Mouse (Mus musculus): Measurements from ENCODE around the gene Arhgef1.
A peak's percentile ranks its signal among the peaks of the same experiment; 100 is the strongest.

Arhgef1 gene

GRCm38 (mm10) chr7:24947316-24948048, 44.8 kb downstream of the Arhgef1 start:
- DNase-seq = no peak

GRCm38 (mm10) chr7:24948774-24949173, 46.1 kb downstream of the Arhgef1 start:
- DNase-seq = no peak

DNA sequence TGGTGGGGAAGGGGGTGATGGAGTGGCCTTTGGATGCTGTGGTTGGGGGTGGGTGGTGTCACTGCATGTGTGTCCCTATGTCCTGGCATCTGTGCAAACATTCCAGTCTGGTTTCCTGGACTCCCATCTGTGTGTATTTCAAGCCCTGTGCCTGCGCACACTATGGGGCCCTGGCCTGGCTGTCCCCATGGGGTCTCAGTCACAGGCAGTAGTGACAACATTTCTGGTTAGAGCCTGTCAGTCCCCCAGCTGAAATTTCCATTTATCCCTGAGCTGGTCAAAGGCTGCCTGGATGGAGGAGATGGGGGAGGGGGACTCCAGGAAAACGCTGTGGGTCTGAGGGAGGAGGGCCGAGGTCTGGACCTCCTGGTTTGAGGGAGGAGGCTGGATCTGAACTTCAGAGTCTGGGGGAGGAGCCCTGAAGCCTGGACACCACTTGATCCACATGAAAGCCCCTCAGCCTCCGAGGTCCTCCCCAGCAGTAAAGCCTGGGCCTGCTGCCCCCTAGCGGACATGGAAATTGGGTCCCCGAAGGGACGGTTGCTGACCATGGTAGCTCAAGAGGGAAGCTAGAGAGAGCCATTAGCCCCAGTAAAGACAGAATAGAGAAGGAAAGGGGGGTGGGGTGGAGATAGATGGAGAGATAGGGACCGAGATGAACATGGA, 47.4 kb downstream of the Arhgef1 start:
- peak; percentile 26 to 64 for DNase-seq

- no peak for DNase-seq
Measured at GRCm38 (mm10) chr7:24953966-24954365, 51.3 kb downstream of the Arhgef1 start.

DNA sequence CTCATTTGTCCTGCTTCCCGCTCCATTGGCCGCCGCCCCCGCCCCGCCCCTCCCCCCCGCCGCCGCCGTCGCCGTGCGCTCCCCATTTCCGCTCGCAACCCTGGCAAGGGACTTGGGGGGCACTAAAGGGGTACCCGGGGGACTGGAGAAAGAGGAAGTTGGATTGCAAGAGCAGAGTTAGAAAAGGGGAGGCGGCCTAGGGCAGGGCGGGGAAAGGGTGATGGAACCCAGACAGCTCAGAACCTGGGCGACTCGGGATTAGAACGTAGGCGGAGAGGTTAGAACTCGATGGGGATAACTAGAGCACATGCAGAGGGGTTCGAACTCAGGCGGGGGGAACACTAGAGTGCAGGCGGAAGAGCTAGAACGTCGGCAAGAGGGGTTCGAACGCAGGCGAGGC, 51.7 kb downstream of the Arhgef1 start:
- DNase-seq = no peak

DNA sequence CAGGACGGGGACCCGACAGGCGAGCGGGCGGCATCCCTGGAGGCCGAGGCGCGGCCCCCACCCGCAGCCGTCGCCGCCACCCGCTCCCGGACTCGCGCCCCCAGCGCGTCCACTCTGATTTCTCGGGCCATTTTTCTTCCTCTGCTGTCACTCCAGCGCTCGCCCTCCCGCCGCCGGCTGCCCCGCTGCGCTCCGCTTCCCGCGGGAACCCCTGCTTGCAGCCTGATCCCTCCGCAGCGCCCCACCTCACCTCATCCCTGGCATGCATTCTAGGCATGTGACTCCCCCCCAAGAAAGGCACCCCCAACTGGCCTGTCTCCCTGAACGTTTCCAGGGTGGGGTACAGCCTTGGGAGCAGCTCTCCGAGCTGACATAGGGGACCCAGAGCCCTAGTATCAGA, 52.5 kb downstream of the Arhgef1 start:
- DNase-seq = no peak

- DNase-seq = no peak
Measured at GRCm38 (mm10) chr7:24964288-24964687, 61.6 kb downstream of the Arhgef1 start.

GRCm38 (mm10) chr7:24964897-24965535, 62.3 kb downstream of the Arhgef1 start:
- DNase-seq = peak; percentile 59 to 91

DNA sequence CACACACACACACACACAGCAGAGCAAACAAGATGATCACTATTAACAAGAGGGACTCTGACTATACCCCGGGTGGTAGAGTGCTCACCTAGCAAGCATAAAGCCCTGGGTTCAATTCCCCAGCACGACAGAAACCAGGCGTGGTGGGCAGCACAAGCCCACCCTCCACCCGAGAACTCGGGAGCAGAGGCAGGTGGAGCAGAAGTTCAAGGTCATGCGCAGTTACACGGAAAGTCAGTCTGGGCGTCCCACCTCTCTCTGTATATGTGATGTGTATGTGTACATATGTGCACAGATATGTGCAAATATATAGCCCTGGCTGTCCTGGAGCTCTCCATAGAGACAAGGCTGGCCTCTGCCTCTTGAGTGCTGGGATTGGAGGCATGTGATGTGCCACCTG, 65.3 kb downstream of the Arhgef1 start:
- DNase-seq = no peak

DNA sequence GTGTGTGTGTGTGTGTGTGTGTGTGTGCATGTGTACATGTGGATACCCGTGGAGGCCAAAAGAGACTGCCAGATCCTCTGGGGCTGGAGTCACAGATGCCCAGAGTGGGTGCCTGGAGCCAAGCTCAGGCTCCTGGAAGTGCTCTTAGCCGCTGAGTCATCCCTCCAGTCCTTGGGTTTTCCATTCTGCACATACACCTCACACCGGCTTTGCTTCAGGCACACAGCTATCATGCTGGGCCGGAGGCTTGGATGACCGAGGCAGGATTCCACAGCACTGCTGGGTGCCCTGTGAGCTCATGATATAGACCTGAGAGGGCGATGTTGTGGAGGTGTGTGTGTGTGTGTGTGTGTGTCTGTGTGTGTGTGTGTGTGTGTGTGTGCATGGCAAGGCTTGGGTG, 65.8 kb downstream of the Arhgef1 start:
- DNase-seq = no peak

- no peak for DNase-seq
Measured at GRCm38 (mm10) chr7:24969805-24970204, 67.1 kb downstream of the Arhgef1 start.

- DNase-seq = no peak
Measured at GRCm38 (mm10) chr7:24970341-24970740, 67.6 kb downstream of the Arhgef1 start.

- peak in 1 of 2 experiments; percentile 19 for DNase-seq
Measured at GRCm38 (mm10) chr7:24971261-24971971, 68.7 kb downstream of the Arhgef1 start.

- DNase-seq = peak; percentile 94 to 98
Measured at GRCm38 (mm10) chr7:24971972-24972893, 69.5 kb downstream of the Arhgef1 start, which contains the start of gene Rabac1. Gene Rabac1 (minus strand): TSS chr7:24972754.

DNA sequence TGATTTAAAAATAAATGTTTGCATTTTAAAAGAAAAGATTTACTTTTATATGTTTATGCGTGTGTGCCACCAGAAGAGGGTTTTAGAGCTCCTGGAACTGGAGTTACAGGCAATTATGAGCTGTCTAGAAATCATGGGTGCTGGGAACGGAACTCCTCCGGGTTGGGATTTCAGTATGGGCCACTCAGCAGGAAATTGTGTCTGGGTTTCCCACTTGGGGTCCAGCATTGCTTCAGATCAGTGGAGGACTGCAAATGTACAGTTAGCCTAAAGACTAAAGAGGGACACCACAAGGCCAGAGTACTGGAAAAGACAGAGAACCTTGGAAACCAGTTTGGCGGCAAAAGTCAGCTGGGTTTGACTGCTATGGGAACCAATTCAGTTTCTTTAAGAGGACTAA, 70.5 kb downstream of the Arhgef1 start:
- DNase-seq = peak in 1 of 2 experiments; percentile 7

DNA sequence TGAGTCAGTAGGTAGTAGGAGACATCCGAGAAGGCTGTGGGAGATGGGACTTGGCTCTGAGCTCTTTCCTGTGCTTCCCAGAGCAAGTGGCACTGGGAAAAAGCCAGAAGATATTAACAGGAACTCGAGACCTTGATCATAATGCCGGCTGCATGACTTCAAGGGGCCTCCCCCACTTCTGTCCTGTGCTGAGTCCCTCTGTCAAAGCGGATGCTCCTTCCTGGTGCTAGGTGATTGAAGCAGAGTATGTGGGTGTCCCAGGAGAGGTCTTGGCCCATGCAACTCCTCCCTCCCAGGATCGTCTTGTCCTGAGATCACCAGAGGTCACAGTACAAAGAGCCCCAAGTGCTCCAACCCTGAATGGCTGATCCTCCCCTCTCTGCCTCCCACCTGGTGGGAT, 71.2 kb downstream of the Arhgef1 start:
- peak in 1 of 2 experiments; percentile 9 for DNase-seq

- DNase-seq = peak in 1 of 2 experiments; percentile 18
Measured at GRCm38 (mm10) chr7:24974893-24975595, 72.3 kb downstream of the Arhgef1 start.

All from kidney, adult 8-10 months (tissue).